Mouse (Mus musculus) G1E (cell line): ENCODE results near the gene Ctsc.

Experiments
- CTCF ChIP-seq: IDR thresholded peaks from 2 replicates; pipeline ENCODE4 v1.5.1; 2012; ENCODE audit warnings: low read depth, low read length, inconsistent platforms, mixed read lengths
- TAL1 ChIP-seq: conservative IDR thresholded peaks from 2 replicates; pipeline ENCODE4 v1.6.1; 2012; ENCODE audit warnings: low read depth, low read length, inconsistent platforms, mixed read lengths

- TF ChIP-seq CTCF (no peak), TAL1 (no peak)
Observed at GRCm38 (mm10) chr7:88293907-88294306, 16.0 kb downstream of the Ctsc start.
